21 mouse cellular contexts compared by ENCODE assay signal in the genomic region with DNA sequence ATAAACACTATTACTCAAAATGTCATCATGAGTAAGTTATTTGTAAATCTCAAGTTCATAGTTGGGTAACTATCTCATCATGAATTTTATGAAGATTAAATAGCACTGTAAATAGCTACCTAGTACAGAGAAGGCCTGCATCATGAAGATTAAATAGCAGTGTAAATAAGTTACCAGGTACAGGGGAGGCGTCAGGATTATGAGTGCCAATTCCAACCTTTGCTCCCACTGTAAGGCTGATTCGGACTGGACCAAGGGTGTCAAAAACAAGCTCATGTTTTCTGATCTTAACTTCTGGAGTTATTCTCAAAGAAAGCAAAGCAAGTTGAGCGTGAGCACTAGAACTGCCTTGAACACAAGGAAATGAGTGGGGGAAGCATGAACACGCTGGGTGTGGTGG. TPM values are rescaled to one million over a fixed set of nuclear protein-coding genes. Genes with fewer than 3 reads are reported as not detected.
DNase-seq lines count a peak whose midpoint lies in the region; ATAC-seq and TF ChIP-seq lines count a peak whose summit lies in the region.
"Had no signal": no experiment of that assay in that cellular context is flagged by ENCODE, and none has a peak within 500 bp of the region (broad histone marks: within the 10 kb centered on the region; RNA-seq: fewer than 3 reads in every experiment).

No protein-coding gene starts in this region.

- peak; percentile 68 to 83 for DNase-seq in kidney, adult 8-10 months
- DNase-seq in kidney, postnatal 0 days (ENCODE audit: low spot score), result no peak
- DNase-seq in kidney, postnatal 36 days, result peak; percentile 58 to 73
- DNase-seq in yolk sac, embryonic 10.5 days (ENCODE audit: low spot score), result no peak
- no peak for DNase-seq in heart, postnatal 10 days
- DNase-seq: adrenal gland, postnatal 14 days; cerebellum, adult 11 months; cerebellum, adult 9-10 months; cerebellum, postnatal 25 days; forebrain, postnatal 0 days; gastrocnemius, adult 2 months; gastrocnemius, postnatal 36 days; heart, postnatal 4 days had no signal

- H3K4me1 ChIP-seq in intestine, postnatal 0 days (replicated peaks; ENCODE audit: control insufficient read depth, insufficient read depth, low read length), result no peaks in the 10 kb centered on the region
- no peaks in the 10 kb centered on the region for H3K4me1 ChIP-seq in intestine, embryonic 16.5 days (ENCODE audit: control insufficient read depth, insufficient read depth, low read length)
- H3K4me1 ChIP-seq in kidney, embryonic 15.5 days, result no peaks in the 10 kb centered on the region
- H3K4me1 ChIP-seq in kidney, postnatal 0 days (replicated peaks; ENCODE audit: insufficient read depth, low read length), result no peaks in the 10 kb centered on the region
- H3K4me1 ChIP-seq: embryonic facial prominence, embryonic 12.5 days; forebrain, embryonic 12.5 days; heart, embryonic 13.5 days; hindbrain, embryonic 12.5 days had no signal

- WGBS in intestine, postnatal 0 days, result 69% methylated on average over 4 of the region's 4 CpGs
- 85% methylated on average over 4 of the region's 4 CpGs for WGBS in intestine, embryonic 16.5 days
- WGBS in kidney, embryonic 15.5 days, result 88% methylated on average over 4 of the region's 4 CpGs
- WGBS in kidney, postnatal 0 days, result 84% methylated on average over 4 of the region's 4 CpGs

- H3K27me3 ChIP-seq in intestine, postnatal 0 days (replicated peaks; ENCODE audit: control insufficient read depth, insufficient read depth, low read length), result no peaks in the 10 kb centered on the region
- no peaks in the 10 kb centered on the region for H3K27me3 ChIP-seq in intestine, embryonic 16.5 days (replicated peaks; ENCODE audit: control insufficient read depth, insufficient read depth, low read length)
- H3K27me3 ChIP-seq in kidney, embryonic 15.5 days, result no peaks in the 10 kb centered on the region
- H3K27me3 ChIP-seq in kidney, postnatal 0 days (ENCODE audit: insufficient read depth, low read length), result no peaks in the 10 kb centered on the region
- H3K27me3 ChIP-seq: embryonic facial prominence, embryonic 12.5 days; forebrain, embryonic 12.5 days; heart, embryonic 13.5 days; hindbrain, embryonic 12.5 days had no signal

- no peaks in the 10 kb centered on the region for H3K36me3 ChIP-seq in intestine, postnatal 0 days (ENCODE audit: control insufficient read depth, insufficient read depth)
- no peaks in the 10 kb centered on the region for H3K36me3 ChIP-seq in intestine, embryonic 16.5 days (ENCODE audit: control insufficient read depth, insufficient read depth, low read length)
- no peaks in the 10 kb centered on the region for H3K36me3 ChIP-seq in kidney, embryonic 15.5 days
- H3K36me3 ChIP-seq in kidney, postnatal 0 days (ENCODE audit: insufficient read depth, low read length), result no peaks in the 10 kb centered on the region
- H3K36me3 ChIP-seq: embryonic facial prominence, embryonic 12.5 days; forebrain, embryonic 12.5 days; heart, embryonic 13.5 days; hindbrain, embryonic 12.5 days had no signal

- intact Hi-C loops in heart, postnatal 10 days (cut with DNase I), result no loop called here

- no peak overlapping the region for H3K27ac ChIP-seq in intestine, postnatal 0 days (ENCODE audit: low read depth, low read length)
- H3K27ac ChIP-seq in intestine, embryonic 16.5 days (ENCODE audit: low read length), result no peak overlapping the region
- H3K27ac ChIP-seq in kidney, embryonic 15.5 days, result no peak overlapping the region
- no peak overlapping the region for H3K27ac ChIP-seq in kidney, postnatal 0 days
- H3K27ac ChIP-seq: embryonic facial prominence, embryonic 12.5 days; forebrain, embryonic 12.5 days; gastrocnemius, adult 2 months; heart, embryonic 13.5 days; hindbrain, embryonic 12.5 days had no signal

- no peak overlapping the region for H3K9ac ChIP-seq in intestine, postnatal 0 days (ENCODE audit: low read depth, low read length)
- H3K9ac ChIP-seq in intestine, embryonic 16.5 days (ENCODE audit: low read depth, low read length), result no peak overlapping the region
- H3K9ac ChIP-seq in kidney, embryonic 15.5 days, result no peak overlapping the region
- H3K9ac ChIP-seq in kidney, postnatal 0 days (ENCODE audit: low read depth, low read length), result no peak overlapping the region
- H3K9ac ChIP-seq: embryonic facial prominence, embryonic 12.5 days; forebrain, embryonic 12.5 days; forebrain, postnatal 0 days; heart, embryonic 13.5 days; hindbrain, embryonic 12.5 days had no signal

- ATAC-seq in intestine, postnatal 0 days, result peak; percentile 72
- ATAC-seq in intestine, embryonic 16.5 days, result no peak
- ATAC-seq in kidney, embryonic 15.5 days (replicated peaks; ENCODE audit: low FRiP score), result no peak
- peak; percentile 86; the same call in 1 of the 2 replicates for ATAC-seq in kidney, postnatal 0 days (replicated peaks; ENCODE audit: low FRiP score, low read depth)
- ATAC-seq: forebrain, postnatal 0 days; hindbrain, embryonic 16.5 days had no signal

- H3K4me3 ChIP-seq in intestine, postnatal 0 days (ENCODE audit: low read depth, low read length), result no peak overlapping the region
- no peak overlapping the region for H3K4me3 ChIP-seq in intestine, embryonic 16.5 days (ENCODE audit: low read length)
- H3K4me3 ChIP-seq in kidney, embryonic 15.5 days (replicated peaks), result no peak overlapping the region
- no peak overlapping the region for H3K4me3 ChIP-seq in kidney, postnatal 0 days (replicated peaks; ENCODE audit: low read depth, low read length)
- H3K4me3 ChIP-seq: embryonic facial prominence, embryonic 12.5 days; forebrain, embryonic 12.5 days; gastrocnemius, adult 2 months; heart, embryonic 13.5 days; hindbrain, embryonic 12.5 days had no signal

- TF ChIP-seq CTCF in intestine, postnatal 0 days (IDR thresholded peaks at IDR 0.05; ENCODE audit: low read depth), result no peak
- TF ChIP-seq CTCF in kidney, postnatal 0 days (IDR thresholded peaks at IDR 0.05; ENCODE audit: low read depth), result no peak

- H3K9me3 ChIP-seq in intestine, postnatal 0 days (ENCODE audit: control insufficient read depth), result no peaks in the 10 kb centered on the region
- H3K9me3 ChIP-seq in intestine, embryonic 16.5 days (ENCODE audit: control insufficient read depth, low read length), result no peaks in the 10 kb centered on the region
- no peaks in the 10 kb centered on the region for H3K9me3 ChIP-seq in kidney, embryonic 15.5 days (replicated peaks)
- no peaks in the 10 kb centered on the region for H3K9me3 ChIP-seq in kidney, postnatal 0 days (replicated peaks; ENCODE audit: low read length)
- H3K9me3 ChIP-seq: embryonic facial prominence, embryonic 12.5 days; forebrain, embryonic 12.5 days; heart, embryonic 13.5 days; hindbrain, embryonic 12.5 days had no signal

- no peak overlapping the region for H3K4me2 ChIP-seq in intestine, postnatal 0 days (replicated peaks; ENCODE audit: low read depth)
- no peak overlapping the region for H3K4me2 ChIP-seq in intestine, embryonic 16.5 days (ENCODE audit: low read depth, low read length)
- no peak overlapping the region for H3K4me2 ChIP-seq in kidney, embryonic 15.5 days
- H3K4me2 ChIP-seq in kidney, postnatal 0 days (ENCODE audit: low read length), result no peak overlapping the region
- H3K4me2 ChIP-seq: embryonic facial prominence, embryonic 12.5 days; forebrain, embryonic 12.5 days; heart, embryonic 13.5 days; hindbrain, embryonic 12.5 days had no signal

RNA-seq across cellular contexts. Expression of a gene that starts 14.3 kb away (rescaled TPM):
- 4.3 and 5.3 TPM in 2 replicates for polyA plus RNA-seq in intestine, postnatal 0 days (2015; fragmentation: Nextera tagmentation; extraction: Ambion mirVana)
- 8.5 and 9.3 TPM in 2 replicates for polyA plus RNA-seq in intestine, embryonic 16.5 days (2015; fragmentation: Nextera tagmentation; extraction: Ambion mirVana)
- polyA plus RNA-seq in kidney, embryonic 15.5 days (2015; fragmentation: Nextera tagmentation; extraction: Ambion mirVana), result 13.2 and 15.4 TPM in 2 replicates
- 9.9 and 10.6 TPM in 2 replicates for polyA plus RNA-seq in kidney, postnatal 0 days (2015; fragmentation: Nextera tagmentation; extraction: Ambion mirVana)
- total RNA-seq in heart, postnatal 10 days (2021), result 1 to 10 TPM; 2.5 to 3.6 TPM

RNA-seq across cellular contexts. Expression of a gene that starts 51.9 kb away (rescaled TPM):
- 24.1 and 25.2 TPM in 2 replicates for polyA plus RNA-seq in intestine, postnatal 0 days (2015; fragmentation: Nextera tagmentation; extraction: Ambion mirVana)
- polyA plus RNA-seq in intestine, embryonic 16.5 days (2015; fragmentation: Nextera tagmentation; extraction: Ambion mirVana), result 9.6 and 12.6 TPM in 2 replicates
- polyA plus RNA-seq in kidney, embryonic 15.5 days (2015; fragmentation: Nextera tagmentation; extraction: Ambion mirVana), result 14.1 and 14.3 TPM in 2 replicates
- polyA plus RNA-seq in kidney, postnatal 0 days (2015; fragmentation: Nextera tagmentation; extraction: Ambion mirVana), result 24.6 and 27.0 TPM in 2 replicates
- total RNA-seq in heart, postnatal 10 days (2021), result 10 to 100 TPM; 17.9 to 20.8 TPM

Comparison
In these comparisons a context has a peak if more than half of its experiments do, and no peak if none do; other contexts are left out.
1. ATAC-seq: peak in intestine, postnatal 0 days (single experiment) and kidney, postnatal 0 days (single experiment); none in intestine, embryonic 16.5 days (single experiment) and kidney, embryonic 15.5 days (single experiment).
2. DNase-seq: peak in kidney, adult 8-10 months (2 of 2) and kidney, postnatal 36 days (2 of 2); none in kidney, postnatal 0 days (single experiment), yolk sac, embryonic 10.5 days (single experiment) and heart, postnatal 10 days (0 of 2).